Mouse (Mus musculus) heart, postnatal 25 days (tissue): ENCODE results near the gene Ppfia2. TPM values are rescaled to one million over a fixed set of nuclear protein-coding genes. Genes with fewer than 3 reads are reported as not detected.
A peak's percentile ranks its signal among the peaks of the same experiment; 100 is the strongest.

ENCODE experiments used
- DNase-seq: peaks from one replicate; pipeline ENCODE4 v3.0.0; 2022; ENCODE audit warnings: low spot score
- intact Hi-C: fragments of 180-260 bp; cut with DNase I; formaldehyde crosslinking; loops from one replicate; pipeline ENCODE4 v1.15.1; 2025
- total RNA-seq, 2 experiments: library from RNA; stranded (reverse); gene quantifications; 2 replicates each; pipeline ENCODE4 v1.2.3; 2021

The Ppfia2 gene
- under 1 TPM; 0.21 to 0.34 TPM for total RNA-seq

DNA sequence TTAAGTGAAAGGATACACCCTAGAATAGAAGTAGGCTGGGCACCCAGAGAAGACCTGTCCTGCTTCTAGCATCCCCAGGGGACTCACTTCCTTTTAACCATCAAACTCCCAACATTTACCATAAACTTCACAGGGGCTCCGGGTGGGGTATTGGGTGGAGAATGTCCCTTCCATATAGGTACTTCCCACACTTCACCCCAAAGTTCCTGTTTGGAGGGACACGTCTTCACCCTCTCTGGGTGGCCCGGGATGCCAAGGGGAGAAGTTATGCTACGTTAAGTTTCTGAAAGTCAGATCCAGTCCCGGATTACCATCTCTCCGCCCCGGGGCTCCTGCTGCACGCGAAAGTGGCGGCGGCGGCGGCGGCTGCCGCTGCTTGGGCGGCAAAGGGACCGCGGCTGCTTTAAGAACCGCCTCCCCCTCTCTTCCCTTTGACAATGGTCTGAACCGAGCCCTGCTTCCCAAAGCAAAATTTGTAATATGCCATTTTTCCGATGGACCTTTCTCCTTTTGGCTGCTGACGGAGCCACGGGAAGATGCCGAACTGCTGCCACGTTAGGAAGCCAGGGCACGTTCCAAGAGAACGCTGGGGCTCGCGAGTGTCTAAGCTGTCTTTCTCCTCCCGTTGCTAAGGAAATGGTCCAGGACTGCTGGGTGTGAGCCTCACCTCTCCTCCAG is at the start of gene Ppfia2:
Ppfia2 (plus strand) TSS at position 485 of the 678 bp plus-strand sequence.
- intact Hi-C loops: no loop called here
- no peak for DNase-seq

DNA sequence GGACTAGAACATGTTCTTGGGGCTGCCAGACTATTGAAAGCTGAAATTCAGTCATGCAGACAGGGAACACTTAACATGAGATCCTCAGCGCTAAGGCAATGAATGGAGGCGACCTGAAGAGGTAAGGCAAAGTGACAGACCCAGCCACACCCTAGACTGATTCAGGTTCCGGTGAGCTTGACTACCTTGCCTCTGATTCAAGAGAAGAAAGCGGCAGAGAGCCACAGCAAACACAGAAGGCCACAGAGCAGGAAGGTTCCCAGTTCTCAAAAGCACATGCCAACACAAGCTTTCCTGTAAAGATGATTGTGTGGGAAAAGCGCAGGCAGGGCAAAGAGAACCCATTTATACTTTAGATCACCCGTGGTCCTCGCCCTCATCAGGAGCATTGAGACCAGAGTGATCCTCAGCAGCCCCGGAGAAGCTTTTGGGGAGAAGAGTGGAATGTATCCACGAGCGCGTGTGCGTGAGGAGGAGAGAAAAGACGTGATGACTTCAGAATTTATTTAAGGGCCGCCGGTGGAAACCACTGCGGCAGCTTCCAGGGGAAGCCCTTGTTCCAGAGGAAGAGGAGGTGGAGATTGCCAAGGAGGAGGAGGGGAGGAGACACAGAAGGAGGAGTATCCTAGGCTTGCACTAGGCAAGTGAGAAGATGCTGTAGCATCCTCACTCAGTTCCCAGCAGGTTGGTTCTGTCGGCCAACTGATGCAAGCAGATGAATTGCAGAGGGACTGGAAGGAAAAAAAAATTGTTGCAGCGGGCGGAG is 1.0 kb upstream of the Ppfia2 start:
- intact Hi-C loops: no loop called here

DNA sequence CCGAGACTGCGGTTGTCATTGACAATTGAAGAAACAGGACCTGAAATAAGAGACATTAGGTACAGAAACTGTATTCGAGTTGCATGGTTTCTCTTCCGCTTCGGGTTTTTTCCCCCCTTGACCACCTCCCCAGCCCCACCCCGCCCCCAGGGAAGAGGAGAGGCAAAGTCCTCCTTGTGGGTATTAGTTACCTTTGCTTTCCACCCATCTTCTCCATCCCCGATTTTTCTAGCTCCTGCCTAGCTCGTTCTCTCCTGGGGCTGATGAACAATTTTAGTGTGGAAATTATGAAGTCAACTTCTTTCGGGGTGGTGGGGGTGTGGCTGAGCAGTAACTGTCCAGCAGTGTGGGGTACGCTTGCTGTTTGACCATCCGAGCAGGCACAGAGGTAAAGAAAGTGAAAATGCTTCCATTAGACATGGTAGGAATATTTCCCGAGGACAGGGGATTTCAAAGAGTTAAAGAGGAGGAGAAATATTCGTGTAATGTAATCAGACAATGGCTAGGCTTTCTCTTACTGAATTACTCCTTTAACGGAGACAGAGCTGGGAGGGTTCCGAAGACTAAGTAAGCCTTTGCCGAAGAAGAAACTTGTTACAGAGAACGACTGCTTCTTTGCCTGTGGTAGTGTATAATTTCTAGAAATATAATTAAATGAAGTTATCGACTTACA is 530 bp downstream of the Ppfia2 start:
- DNase-seq: no peak
- intact Hi-C loops: no loop called here

More for the DNA sequence above, 1.0 kb upstream of the Ppfia2 start:
- peak; percentile 4 for DNase-seq

DNA sequence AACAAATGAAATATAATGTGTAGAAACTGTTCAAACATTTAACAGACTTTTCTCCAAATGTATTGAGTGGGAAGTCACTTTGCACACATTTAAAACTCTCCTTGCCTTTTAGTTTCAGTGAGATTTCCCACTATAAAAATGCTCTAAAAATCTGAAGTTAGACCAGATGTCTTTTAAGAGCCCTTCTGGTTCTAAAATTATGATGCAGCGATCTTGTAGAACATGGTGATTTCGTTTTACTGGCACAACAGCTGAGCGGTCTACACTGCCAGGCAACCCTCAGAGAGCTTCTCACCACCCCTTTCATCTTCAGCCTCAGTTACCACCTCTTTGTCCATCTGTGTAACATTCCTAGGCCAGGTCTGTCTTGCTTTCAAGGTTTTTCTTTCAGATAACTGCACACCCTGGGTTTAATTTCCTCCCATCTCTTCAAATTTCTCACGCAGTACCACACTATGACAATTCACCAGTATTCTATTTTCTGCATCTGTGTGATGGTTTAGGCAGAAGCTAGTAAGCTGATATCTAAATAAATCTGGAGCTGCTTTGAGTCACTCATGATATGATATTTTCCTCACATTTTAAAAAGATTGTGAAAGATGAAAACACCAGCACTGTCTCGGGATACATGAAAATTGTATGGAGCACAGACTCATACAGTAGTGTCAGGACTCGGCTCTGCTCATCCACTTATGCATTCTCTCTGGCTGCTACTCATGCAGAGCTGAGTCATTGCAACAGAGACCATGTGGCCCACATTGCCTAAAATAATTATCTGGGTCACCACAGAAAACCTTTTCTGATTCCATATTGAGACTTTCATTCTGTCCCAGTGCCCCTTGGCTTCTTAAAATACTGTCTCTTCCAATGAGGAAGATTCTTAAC is 39.4 kb downstream of the Ppfia2 start:
- intact Hi-C loops: no loop called here

DNA sequence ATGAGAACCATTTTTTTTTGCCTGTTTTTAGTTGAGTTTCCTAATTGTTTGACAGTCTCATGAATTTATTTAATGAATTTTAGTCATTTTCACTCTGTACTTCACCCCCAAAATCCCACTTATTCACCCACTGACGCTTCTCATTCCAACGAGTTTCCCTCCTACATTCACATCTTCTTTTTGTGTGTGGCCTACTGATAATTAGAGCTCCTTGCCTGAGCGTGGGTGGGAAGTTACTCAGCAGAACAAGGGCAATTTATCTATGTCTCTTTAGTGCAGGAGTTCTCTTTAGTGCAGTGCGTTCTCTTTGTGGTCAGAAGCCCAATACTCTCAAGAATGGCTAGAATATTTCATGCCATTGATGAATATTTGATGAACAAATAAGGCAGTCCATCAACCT is 95.9 kb downstream of the Ppfia2 start:
- no peak for DNase-seq
- intact Hi-C loops: no loop called here

More for the DNA sequence above, 39.4 kb downstream of the Ppfia2 start:
- DNase-seq: no peak

DNA sequence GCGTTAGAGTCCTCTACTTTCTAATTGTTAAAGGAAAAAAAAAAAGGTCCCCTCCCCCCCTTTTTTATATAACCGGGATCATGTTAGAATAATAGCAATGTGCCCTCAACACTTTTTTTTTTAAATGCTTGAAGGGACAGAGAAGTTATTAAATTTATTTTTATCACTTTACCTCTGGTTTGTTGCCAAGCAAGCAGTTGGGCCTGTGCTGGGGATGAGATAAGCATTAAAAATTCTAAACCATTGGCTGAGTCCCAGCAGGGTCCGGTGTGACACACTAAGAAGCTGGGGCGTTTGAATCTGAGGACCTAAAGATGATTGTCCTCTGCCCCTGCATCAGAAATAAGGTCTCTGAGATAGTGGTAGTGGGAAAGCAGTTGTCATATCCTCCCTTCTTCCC is 114.9 kb downstream of the Ppfia2 start:
- intact Hi-C loops: loop anchor here (10.0 kb wide), 2 partner anchors 710 to 740 kb away; partner anchors contain the start of genes Ccdc59 and Mettl25
- no peak for DNase-seq

DNA sequence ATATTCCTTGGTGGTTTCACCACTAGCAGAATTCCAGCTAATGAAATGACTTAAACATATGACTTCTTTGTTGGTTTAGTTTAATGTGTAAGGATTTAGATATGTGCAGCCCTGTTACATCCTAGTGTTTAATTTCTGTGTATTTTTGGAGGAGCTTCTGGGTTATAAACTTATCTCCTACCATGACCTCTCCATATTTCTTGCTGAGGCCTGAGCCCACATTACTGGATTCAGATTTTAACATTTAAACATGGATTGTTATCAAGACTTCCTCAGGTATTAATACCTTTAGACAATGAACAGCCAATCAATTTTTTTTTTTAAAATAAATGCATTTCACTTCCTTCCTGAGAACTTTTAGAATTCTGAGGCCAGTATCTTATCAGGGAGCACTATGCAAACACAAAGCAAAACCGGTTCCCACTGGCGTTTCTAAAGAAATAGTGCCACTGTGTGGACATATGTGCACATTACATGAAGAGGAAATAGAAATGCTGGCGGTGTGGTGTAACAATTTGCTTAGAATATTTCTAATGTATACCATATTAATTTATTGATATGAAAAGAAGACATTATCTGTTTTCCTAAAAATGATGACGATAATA is 115.4 kb downstream of the Ppfia2 start:
- DNase-seq: no peak
- intact Hi-C loops: loop anchor here (10.0 kb wide), 2 partner anchors 711 to 741 kb away; partner anchors contain the start of genes Ccdc59 and Mettl25

DNA sequence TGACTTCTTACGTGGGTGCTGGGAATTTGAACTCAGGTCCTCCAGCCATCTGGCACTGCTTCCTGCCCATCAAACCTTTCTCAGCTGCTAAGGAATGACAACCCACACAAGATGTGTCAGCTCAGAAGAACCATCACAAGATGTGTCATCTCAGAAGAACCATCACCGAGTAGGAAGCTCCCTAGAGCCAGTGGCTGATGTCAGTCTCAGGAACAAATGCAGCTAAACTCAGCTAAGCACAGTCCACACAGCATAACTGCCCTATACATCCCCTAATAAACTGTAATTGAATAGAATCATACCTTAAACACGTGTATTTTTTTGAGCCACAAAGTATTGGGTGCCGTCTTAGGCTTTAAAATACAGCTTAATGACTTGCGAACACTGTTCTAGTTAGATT is 117.7 kb downstream of the Ppfia2 start:
- DNase-seq: no peak
- intact Hi-C loops: loop anchor here (10.0 kb wide), 2 partner anchors 713 to 743 kb away; partner anchors contain the start of genes Ccdc59 and Mettl25

DNA sequence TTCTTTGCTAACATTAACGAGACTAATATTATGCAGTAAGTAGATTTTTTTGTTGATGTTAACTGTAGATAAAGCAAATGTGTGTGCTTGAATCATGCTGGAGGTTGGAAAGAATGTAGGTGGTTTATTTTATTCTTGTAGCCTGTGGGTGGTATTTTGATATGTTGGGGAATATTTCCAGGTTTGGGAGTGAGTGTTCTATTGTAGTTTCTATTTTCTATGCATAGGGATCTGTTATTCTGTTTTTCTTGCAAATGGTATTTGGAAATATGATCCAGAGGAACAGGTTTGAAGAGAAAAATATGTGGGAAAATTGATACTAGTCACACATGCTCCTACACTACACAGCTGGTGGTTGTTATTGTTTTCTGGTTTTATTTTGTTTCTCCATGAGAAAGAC is 120.8 kb downstream of the Ppfia2 start:
- DNase-seq: no peak
- intact Hi-C loops: no loop called here

DNA sequence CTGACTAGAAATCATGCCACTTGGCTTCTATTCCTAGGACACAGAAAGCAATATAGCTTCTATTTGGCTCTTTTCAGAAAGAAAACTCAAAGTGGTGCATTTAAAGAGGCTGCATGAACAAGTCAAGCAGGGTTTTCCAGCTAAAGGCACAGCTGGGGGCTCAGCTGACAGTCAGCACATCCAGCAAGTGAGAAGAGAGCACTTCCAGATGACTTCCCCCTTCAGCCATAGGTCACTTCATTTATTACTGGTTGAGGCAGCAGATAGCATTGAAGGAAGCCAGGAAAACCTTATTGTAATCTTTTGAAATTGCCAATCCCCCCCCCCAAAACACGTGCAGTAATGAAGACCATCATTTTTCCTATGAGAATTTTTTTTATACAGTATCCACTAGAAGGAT is 126.8 kb downstream of the Ppfia2 start:
- intact Hi-C loops: no loop called here
- no peak for DNase-seq

DNA sequence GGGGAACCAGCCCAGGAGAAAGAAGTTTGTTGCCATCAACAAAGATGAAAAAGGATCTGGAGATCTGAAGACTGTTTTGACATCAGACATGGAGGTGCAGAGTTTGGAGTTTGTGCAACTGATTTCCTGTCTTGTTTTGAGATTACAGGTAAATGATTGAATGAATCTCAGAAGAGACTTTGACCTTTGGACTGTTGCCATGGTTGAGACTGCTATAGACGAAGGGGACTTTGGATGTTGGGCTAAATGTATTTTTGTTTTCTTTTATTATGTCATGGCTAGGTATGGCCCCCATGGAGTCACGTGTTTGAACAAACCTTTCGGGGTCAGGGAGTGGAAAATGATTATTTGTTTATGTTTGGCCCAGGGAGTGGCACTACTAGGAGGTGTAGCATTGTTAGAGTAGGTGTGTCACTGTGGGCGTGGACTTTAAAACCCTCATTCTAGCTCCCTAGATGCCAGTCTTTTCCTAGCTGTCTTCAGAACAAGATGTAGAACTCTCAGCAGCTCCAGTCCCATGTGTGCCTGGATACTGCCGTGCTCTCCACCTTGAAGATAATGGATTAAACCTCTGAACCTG is 133.3 kb downstream of the Ppfia2 start:
- intact Hi-C loops: loop anchor here (10.0 kb wide), 1 partner anchor 331 kb away; no protein-coding TSS in a partner anchor
- no peak for DNase-seq

DNA sequence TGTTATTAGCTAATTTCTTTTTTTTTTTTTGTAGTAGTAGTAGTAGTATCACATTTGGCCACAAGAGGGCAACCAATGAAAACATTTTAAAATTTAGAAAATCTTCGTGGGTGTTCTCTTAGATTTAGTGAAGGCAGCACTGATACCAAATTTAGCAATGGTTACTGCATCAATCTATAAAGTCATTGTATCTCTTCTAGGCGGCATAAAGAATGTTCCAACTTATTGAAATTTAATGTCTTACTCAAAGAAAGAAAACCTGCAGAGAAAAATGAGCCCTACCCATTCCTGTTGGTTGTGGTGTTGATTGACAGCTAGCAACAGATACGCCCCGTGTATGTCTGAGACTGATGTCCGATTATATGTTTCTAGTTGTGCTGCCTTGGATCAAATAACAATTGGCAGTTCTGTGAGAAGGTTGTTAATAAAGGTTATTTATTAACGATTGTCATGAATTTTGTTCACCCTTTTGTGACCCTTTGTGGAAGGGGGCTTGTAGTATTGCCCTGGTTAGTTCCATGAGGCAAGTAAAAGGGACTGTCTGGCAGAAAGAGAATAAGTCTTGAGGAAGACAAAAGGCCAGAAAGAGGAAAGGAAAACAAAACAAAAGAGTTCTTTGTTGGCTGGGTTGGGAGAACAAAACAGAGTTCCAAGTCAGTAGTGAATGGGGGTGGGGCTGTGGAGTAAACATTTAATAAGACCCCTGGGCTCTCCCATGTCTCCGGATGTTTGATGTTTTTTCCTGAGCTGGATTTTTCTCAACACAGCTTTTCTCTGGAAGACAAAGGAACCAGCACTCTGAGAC is 139.2 kb downstream of the Ppfia2 start:
- intact Hi-C loops: loop anchor here (10.0 kb wide), 1 partner anchor 325 kb away; no protein-coding TSS in a partner anchor
- DNase-seq: no peak

DNA sequence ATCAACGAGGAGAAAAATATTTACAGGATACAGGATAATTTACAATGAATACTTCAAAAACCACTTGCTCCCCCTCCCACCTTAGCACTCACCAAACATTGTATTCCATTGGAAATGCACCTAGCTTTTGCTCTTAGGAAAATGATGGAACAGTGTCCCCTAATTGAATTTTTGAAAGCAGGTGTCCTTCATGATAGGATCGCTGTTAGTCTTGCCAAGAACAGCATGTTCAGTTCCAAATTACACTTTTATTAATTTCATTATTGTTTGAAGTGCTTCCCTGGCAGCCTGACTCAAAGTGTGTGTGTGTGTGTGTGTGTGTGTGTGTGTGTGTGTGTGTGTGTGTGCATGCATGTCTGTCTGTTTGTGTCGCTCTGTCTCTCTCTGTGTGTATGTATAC is 140.1 kb downstream of the Ppfia2 start:
- intact Hi-C loops: no loop called here
- no peak for DNase-seq

DNA sequence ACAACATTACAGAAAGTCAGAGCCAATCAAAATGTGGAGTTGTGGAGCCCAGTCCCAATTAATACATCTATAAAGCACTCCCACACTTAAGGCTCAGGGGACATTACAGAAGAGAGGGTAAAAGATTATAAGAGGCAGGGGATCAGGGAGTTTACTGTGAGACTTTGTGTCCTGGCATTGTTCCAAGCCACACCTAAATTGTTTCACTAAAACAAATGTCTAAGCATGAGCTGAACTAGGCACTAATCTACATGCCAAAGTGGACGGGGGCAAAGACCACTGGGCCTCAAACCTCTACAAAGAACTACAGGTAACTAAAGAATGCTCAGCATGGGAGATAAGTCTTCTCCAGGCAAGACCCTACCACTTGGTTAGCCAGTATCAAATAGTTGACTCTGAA is 148.1 kb downstream of the Ppfia2 start:
- no peak for DNase-seq
- intact Hi-C loops: no loop called here

DNA sequence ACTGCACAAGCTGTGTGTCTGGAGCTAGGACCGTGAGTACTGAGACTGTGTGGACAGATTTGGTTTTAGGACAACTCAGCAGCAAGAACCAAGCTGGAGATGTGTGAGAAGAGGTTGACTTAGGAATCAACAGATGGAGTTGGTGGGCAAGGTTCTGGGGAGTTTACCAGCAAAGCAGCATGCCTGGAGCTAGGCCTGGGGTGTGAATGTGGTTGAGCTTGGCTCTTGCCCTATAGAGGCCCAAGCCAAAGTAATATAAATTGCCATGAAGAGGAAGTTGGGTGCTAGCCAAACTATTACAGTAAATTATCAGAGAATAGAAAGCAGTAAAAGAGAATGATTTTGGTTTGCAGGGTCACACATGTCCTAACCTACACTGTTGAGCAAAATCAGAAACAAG is 150.8 kb downstream of the Ppfia2 start:
- DNase-seq: no peak
- intact Hi-C loops: no loop called here

DNA sequence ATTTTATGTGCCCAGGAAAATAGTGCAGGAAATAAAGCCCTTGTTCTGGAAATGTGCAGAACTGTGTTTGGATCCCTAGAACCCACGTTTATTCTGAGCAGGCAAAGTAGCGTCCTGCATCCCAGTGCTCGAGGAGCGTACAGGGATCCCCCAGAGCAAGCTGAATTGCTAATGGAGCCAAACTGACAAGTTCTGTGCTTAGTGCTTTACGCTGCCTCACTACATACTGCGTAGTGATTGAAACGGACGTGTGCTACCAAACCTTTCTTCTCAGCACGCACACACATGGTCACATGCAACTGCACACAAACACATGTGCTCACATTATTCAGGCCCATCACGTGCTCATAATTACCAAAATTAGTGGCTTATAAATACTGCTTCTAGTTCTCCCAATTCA is 153.2 kb downstream of the Ppfia2 start:
- intact Hi-C loops: no loop called here
- DNase-seq: no peak

DNA sequence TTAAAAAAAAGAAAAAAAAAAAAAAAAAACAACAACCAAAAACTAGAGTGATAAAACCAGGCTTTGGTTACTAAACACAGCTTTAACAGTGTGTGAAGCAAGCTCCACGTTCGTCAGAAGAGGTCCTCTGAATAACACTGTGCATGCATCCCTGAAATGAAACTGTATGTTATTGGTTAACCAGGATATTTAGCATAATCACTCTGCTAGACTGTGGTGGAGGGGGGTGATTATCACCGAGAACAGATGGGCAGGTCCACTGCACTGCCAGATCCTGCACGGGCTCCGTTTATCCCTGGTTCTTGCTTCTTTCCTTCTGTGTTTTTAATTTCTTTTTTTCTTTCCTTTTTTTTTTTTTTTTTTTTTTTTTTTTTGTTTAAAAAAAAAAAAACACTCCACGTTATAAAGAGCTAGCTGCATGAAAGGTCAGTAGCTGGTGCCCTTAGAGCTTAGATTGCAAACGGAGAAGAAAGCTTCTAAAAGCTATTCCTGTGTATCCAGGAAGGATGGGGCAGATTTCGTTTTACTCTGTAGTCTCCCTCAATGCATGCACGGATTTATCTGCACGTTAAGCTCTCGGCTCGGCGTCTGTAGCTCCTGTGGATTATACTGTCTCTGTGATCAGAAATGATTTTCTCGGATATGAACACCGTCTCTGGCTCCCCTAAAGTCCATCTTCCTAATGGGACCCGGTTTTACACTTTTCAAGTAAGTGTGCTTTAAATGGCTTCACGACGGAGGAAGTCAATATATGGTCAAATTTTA is 162.2 kb downstream of the Ppfia2 start:
- intact Hi-C loops: no loop called here
- DNase-seq: no peak
